Mouse (Mus musculus): ENCODE measurements at regions not wholly inside any gene's neighbourhood (a gene's known extent, or its start where the extent isn't known, plus 50 kb on each side); places are given as distances from the start of the nearest gene placed in this dataset.
"Not testable (repeated sequence)": the region's sequence is repeated elsewhere in the genome, so short reads cannot be mapped to it uniquely, and the experiment has no call there.

- TF ChIP-seq CTCF (IDR thresholded peaks at IDR 0.05; ENCODE audit: extremely low read depth, insufficient read depth, low read length) (no peak), POLR2A (IDR thresholded peaks at IDR 0.05; ENCODE audit: extremely low read depth, insufficient read depth, low read length) (no peak)
- H3K27ac ChIP-seq (ENCODE audit: insufficient read depth, low read length): no peak overlapping the region
- no peaks in the 10 kb centered on the region for H3K4me1 ChIP-seq (ENCODE audit: control insufficient read depth, insufficient read depth, low read length)
- H3K4me3 ChIP-seq (ENCODE audit: insufficient read depth, low read length): no peak overlapping the region
Observed at GRCm38 (mm10) chr3:147680299-147680698, 828.1 kb downstream of the Ttll7 start.

GRCm38 (mm10) chr3:147662572-147662971 is 810.4 kb downstream of the Ttll7 start:
- no peak overlapping the region for H3K27ac ChIP-seq (ENCODE audit: insufficient read depth, low read length)
- no peaks in the 10 kb centered on the region for H3K4me1 ChIP-seq (ENCODE audit: control insufficient read depth, insufficient read depth, low read length)
- no peak overlapping the region for H3K4me3 ChIP-seq (ENCODE audit: insufficient read depth, low read length)
- TF ChIP-seq POLR2A (IDR thresholded peaks at IDR 0.05; ENCODE audit: extremely low read depth, insufficient read depth, low read length) (no peak), CTCF (IDR thresholded peaks at IDR 0.05; ENCODE audit: extremely low read depth, insufficient read depth, low read length) (no peak)

- TF ChIP-seq POLR2A (IDR thresholded peaks at IDR 0.05; ENCODE audit: extremely low read depth, insufficient read depth, low read length) (no peak), CTCF (IDR thresholded peaks at IDR 0.05; ENCODE audit: extremely low read depth, insufficient read depth, low read length) (no peak)
- Histone ChIP-seq H3K4me1 (ENCODE audit: control insufficient read depth, insufficient read depth, low read length) (no peaks in the 10 kb centered on the region), H3K27ac (ENCODE audit: insufficient read depth, low read length) (no peak overlapping the region)
Observed at GRCm38 (mm10) chr3:147652849-147653248, 800.7 kb downstream of the Ttll7 start.

GRCm38 (mm10) chr3:147635486-147635885 is 783.3 kb downstream of the Ttll7 start:
- H3K4me1 ChIP-seq (ENCODE audit: control insufficient read depth, insufficient read depth, low read length); H3K27ac ChIP-seq (ENCODE audit: insufficient read depth, low read length); H3K4me3 ChIP-seq (ENCODE audit: insufficient read depth, low read length): not testable (repeated sequence)

More at GRCm38 (mm10) chr3:147652849-147653248, 800.7 kb downstream of the Ttll7 start:
- H3K4me3 ChIP-seq (ENCODE audit: insufficient read depth, low read length): no peak overlapping the region

- H3K4me1 ChIP-seq (ENCODE audit: control insufficient read depth, insufficient read depth, low read length): no peaks in the 10 kb centered on the region
- H3K27ac ChIP-seq (ENCODE audit: insufficient read depth, low read length): no peak overlapping the region
- no peak overlapping the region for H3K4me3 ChIP-seq (ENCODE audit: insufficient read depth, low read length)
- TF ChIP-seq CTCF (IDR thresholded peaks at IDR 0.05; ENCODE audit: extremely low read depth, insufficient read depth, low read length) (no peak), POLR2A (IDR thresholded peaks at IDR 0.05; ENCODE audit: extremely low read depth, insufficient read depth, low read length) (no peak)
Observed at GRCm38 (mm10) chr3:147631151-147631550, 779.0 kb downstream of the Ttll7 start.

- Histone ChIP-seq H3K27ac (ENCODE audit: insufficient read depth, low read length) (no peak overlapping the region), H3K4me3 (ENCODE audit: insufficient read depth, low read length) (no peak overlapping the region), H3K4me1 (ENCODE audit: control insufficient read depth, insufficient read depth, low read length) (no peaks in the 10 kb centered on the region)
- TF ChIP-seq POLR2A (IDR thresholded peaks at IDR 0.05; ENCODE audit: extremely low read depth, insufficient read depth, low read length) (no peak), CTCF (IDR thresholded peaks at IDR 0.05; ENCODE audit: extremely low read depth, insufficient read depth, low read length) (no peak)
Observed at GRCm38 (mm10) chr3:147583697-147584315, 731.6 kb downstream of the Ttll7 start.

- Histone ChIP-seq H3K4me3 (ENCODE audit: insufficient read depth, low read length) (no peak overlapping the region), H3K4me1 (ENCODE audit: control insufficient read depth, insufficient read depth, low read length) (no peaks in the 10 kb centered on the region), H3K27ac (ENCODE audit: insufficient read depth, low read length) (no peak overlapping the region)
- TF ChIP-seq POLR2A (IDR thresholded peaks at IDR 0.05; ENCODE audit: extremely low read depth, insufficient read depth, low read length) (no peak), CTCF (IDR thresholded peaks at IDR 0.05; ENCODE audit: extremely low read depth, insufficient read depth, low read length) (no peak)
Observed at GRCm38 (mm10) chr3:147571850-147572249, 719.7 kb downstream of the Ttll7 start.

- TF ChIP-seq POLR2A (IDR thresholded peaks at IDR 0.05; ENCODE audit: extremely low read depth, insufficient read depth, low read length) (no peak), CTCF (IDR thresholded peaks at IDR 0.05; ENCODE audit: extremely low read depth, insufficient read depth, low read length) (no peak)
- Histone ChIP-seq H3K4me1 (ENCODE audit: control insufficient read depth, insufficient read depth, low read length) (no peaks in the 10 kb centered on the region), H3K27ac (ENCODE audit: insufficient read depth, low read length) (no peak overlapping the region), H3K4me3 (ENCODE audit: insufficient read depth, low read length) (no peak overlapping the region)
Observed at GRCm38 (mm10) chr3:147545329-147546006, 693.3 kb downstream of the Ttll7 start.

GRCm38 (mm10) chr3:147542285-147542684 is 690.1 kb downstream of the Ttll7 start:
- no peak for TF ChIP-seq CTCF (IDR thresholded peaks at IDR 0.05; ENCODE audit: extremely low read depth, insufficient read depth, low read length)
- no peak for TF ChIP-seq POLR2A (IDR thresholded peaks at IDR 0.05; ENCODE audit: extremely low read depth, insufficient read depth, low read length)
- no peaks in the 10 kb centered on the region for H3K4me1 ChIP-seq (ENCODE audit: control insufficient read depth, insufficient read depth, low read length)
- no peak overlapping the region for H3K4me3 ChIP-seq (ENCODE audit: insufficient read depth, low read length)
- H3K27ac ChIP-seq (ENCODE audit: insufficient read depth, low read length): no peak overlapping the region

GRCm38 (mm10) chr3:147537584-147537983 is 685.4 kb downstream of the Ttll7 start:
- Histone ChIP-seq H3K4me1 (ENCODE audit: control insufficient read depth, insufficient read depth, low read length) (no peaks in the 10 kb centered on the region), H3K27ac (ENCODE audit: insufficient read depth, low read length) (no peak overlapping the region), H3K4me3 (ENCODE audit: insufficient read depth, low read length) (no peak overlapping the region)
- TF ChIP-seq POLR2A (IDR thresholded peaks at IDR 0.05; ENCODE audit: extremely low read depth, insufficient read depth, low read length) (no peak), CTCF (IDR thresholded peaks at IDR 0.05; ENCODE audit: extremely low read depth, insufficient read depth, low read length) (no peak)
